Mouse (Mus musculus) cortical plate, adult 2 months (tissue): ENCODE results near the gene Ctrl.

Experiments
- CTCF ChIP-seq: fragments of 200-500 bp; IDR thresholded peaks from 2 replicates; pipeline ENCODE4 v1.5.1; 2011; ENCODE audit warnings: mild to moderate bottlenecking, control low read depth, low read length; ENCODE audit not compliant: insufficient read depth; ENCODE audit errors: extremely low read depth
- POLR2A ChIP-seq: fragments of 200-500 bp; IDR thresholded peaks from 2 replicates; pipeline ENCODE4 v1.6.1; 2011; ENCODE audit warnings: mild to moderate bottlenecking, low read length, control low read depth; ENCODE audit not compliant: insufficient read depth; ENCODE audit errors: extremely low read depth

DNA sequence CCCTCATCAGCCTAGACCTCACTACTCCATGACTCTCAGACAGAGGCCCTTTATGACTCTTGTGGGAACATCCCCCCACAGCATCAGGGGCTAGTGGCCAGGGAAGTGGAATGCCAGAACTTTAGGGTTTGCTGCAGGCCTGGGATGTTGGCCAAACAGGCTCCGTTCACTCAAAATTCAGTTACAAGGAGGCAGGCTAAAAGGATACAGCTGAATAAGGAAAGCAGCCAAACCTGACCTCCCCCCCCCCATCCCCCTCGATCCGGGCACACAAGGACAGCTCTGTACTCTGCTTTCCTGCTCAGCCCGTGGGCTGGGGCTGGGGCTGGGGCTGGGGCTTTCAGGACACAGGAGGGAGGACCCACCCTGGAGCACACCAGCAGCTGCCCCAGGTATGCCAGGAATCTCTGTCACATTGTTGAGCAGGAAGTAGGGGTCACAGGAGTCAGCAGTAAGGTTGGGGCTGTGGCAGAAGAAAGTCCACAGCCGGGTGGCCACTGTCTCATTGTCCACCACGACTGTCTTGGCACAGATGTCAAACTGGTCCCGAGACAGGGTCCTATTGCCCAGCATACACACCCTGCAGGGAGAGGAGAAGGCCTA, 17.5 kb upstream of the Ctrl start:
- TF ChIP-seq POLR2A (no peak), CTCF (no peak)
